ENCODE assay signal across 15 mouse cellular contexts in the genomic region with DNA sequence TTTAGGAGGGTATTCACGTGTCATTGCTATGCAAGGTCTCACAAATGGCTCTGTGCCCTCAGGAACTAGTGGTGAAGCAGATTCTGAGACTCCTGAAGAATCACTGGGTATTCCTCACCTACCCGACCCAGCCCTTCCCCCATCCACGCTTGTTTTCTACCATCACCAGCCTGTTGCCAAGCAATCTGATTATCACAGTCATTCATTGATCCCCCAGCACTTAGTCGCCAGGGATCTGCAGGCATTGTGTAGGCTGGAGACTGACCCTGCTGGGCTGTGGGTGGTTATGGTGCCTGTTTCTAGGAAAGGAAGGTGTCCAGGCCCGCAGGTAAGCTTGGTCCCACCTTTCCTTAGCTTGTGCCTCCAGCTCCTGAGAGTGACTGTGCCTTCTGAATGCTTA.
DNase-seq lines count a peak whose midpoint lies in the region; ATAC-seq and TF ChIP-seq lines count a peak whose summit lies in the region.
"Had no signal": no experiment of that assay in that cellular context is flagged by ENCODE, and none has a peak within 500 bp of the region (broad histone marks: within the 10 kb centered on the region; RNA-seq: fewer than 3 reads in every experiment).

No protein-coding gene starts in this region.

- TF ChIP-seq CTCF in brain, embryonic 14.5 days (IDR thresholded peaks at IDR 0.05; ENCODE audit: borderline replicate concordance, extremely low read depth, insufficient read depth, insufficient read length) = no peak
- no peak for TF ChIP-seq CTCF in hindbrain, postnatal 0 days (IDR thresholded peaks at IDR 0.05; ENCODE audit: low read depth)

- H3K27ac ChIP-seq in hindbrain, embryonic 12.5 days = no peak overlapping the region
- H3K27ac ChIP-seq in hindbrain, embryonic 16.5 days (ENCODE audit: low read depth, low read length) = no peak overlapping the region
- H3K27ac ChIP-seq in hindbrain, postnatal 0 days = no peak overlapping the region
- H3K27ac ChIP-seq in midbrain, embryonic 16.5 days (ENCODE audit: low read length) = peak overlapping the region; percentile 17; the same call in 1 of the 2 replicates
- H3K27ac ChIP-seq: kidney, postnatal 0 days; liver, embryonic 14.5 days had no signal

- no peak overlapping the region for H3K9ac ChIP-seq in hindbrain, embryonic 12.5 days
- H3K9ac ChIP-seq in hindbrain, embryonic 16.5 days (ENCODE audit: low read depth, low read length) = no peak overlapping the region
- no peak overlapping the region for H3K9ac ChIP-seq in hindbrain, postnatal 0 days (replicated peaks; ENCODE audit: low read length)
- H3K9ac ChIP-seq in midbrain, embryonic 16.5 days (ENCODE audit: low read depth, low read length) = 0 out of 2 replicates have a peak overlapping the region, but pooled peaks have one; percentile 34
- H3K9ac ChIP-seq: embryonic facial prominence, embryonic 15.5 days; forebrain, postnatal 0 days; liver, embryonic 14.5 days had no signal

- H3K4me2 ChIP-seq in hindbrain, embryonic 12.5 days (replicated peaks) = no peak overlapping the region
- no peak overlapping the region for H3K4me2 ChIP-seq in hindbrain, embryonic 16.5 days (ENCODE audit: low read length)
- H3K4me2 ChIP-seq in hindbrain, postnatal 0 days (ENCODE audit: low read depth, low read length) = no peak overlapping the region
- H3K4me2 ChIP-seq in midbrain, embryonic 16.5 days (ENCODE audit: low read length) = no peak overlapping the region
- H3K4me2 ChIP-seq: embryonic facial prominence, embryonic 15.5 days had no signal

- peaks cover 20% of the 10 kb centered on the region for H3K4me1 ChIP-seq in hindbrain, embryonic 12.5 days
- H3K4me1 ChIP-seq in hindbrain, embryonic 16.5 days (ENCODE audit: control insufficient read depth, insufficient read depth, low read depth, low read length) = peaks cover 17% of the 10 kb centered on the region
- peaks cover 6% of the 10 kb centered on the region for H3K4me1 ChIP-seq in hindbrain, postnatal 0 days (ENCODE audit: insufficient read depth, low read length)
- H3K4me1 ChIP-seq in midbrain, embryonic 16.5 days (ENCODE audit: control insufficient read depth, insufficient read depth, low read length) = peaks cover 17% of the 10 kb centered on the region

- H3K36me3 ChIP-seq in hindbrain, embryonic 12.5 days = no peaks in the 10 kb centered on the region
- no peaks in the 10 kb centered on the region for H3K36me3 ChIP-seq in hindbrain, embryonic 16.5 days (ENCODE audit: control insufficient read depth, insufficient read depth, low read length)
- no peaks in the 10 kb centered on the region for H3K36me3 ChIP-seq in hindbrain, postnatal 0 days (ENCODE audit: insufficient read depth, low read length)
- no peaks in the 10 kb centered on the region for H3K36me3 ChIP-seq in midbrain, embryonic 16.5 days (ENCODE audit: control insufficient read depth, insufficient read depth, low read length)
- H3K36me3 ChIP-seq: embryonic facial prominence, embryonic 15.5 days had no signal

- DNase-seq in brain, embryonic 14.5 days (ENCODE audit: low read depth) = peak; percentile 40
- DNase-seq in hindbrain, postnatal 0 days (ENCODE audit: low spot score) = no peak
- no peak for DNase-seq in thymus, adult 18-20 months
- DNase-seq in thymus, postnatal 0 days (ENCODE audit: low spot score) = no peak
- DNase-seq: adrenal gland, postnatal 25 days; cerebellum, postnatal 25 days; forebrain, postnatal 0 days; gastrocnemius, postnatal 25 days had no signal

- H3K4me3 ChIP-seq in hindbrain, embryonic 12.5 days = no peak overlapping the region
- no peak overlapping the region for H3K4me3 ChIP-seq in hindbrain, embryonic 16.5 days (ENCODE audit: low read length)
- H3K4me3 ChIP-seq in hindbrain, postnatal 0 days (ENCODE audit: low read length) = no peak overlapping the region
- no peak overlapping the region for H3K4me3 ChIP-seq in midbrain, embryonic 16.5 days (ENCODE audit: low read depth, low read length)
- H3K4me3 ChIP-seq: embryonic facial prominence, embryonic 15.5 days; myocyte had no signal

- no peaks in the 10 kb centered on the region for H3K27me3 ChIP-seq in hindbrain, embryonic 12.5 days
- no peaks in the 10 kb centered on the region for H3K27me3 ChIP-seq in hindbrain, embryonic 16.5 days (replicated peaks; ENCODE audit: control insufficient read depth, insufficient read depth, low read length)
- no peaks in the 10 kb centered on the region for H3K27me3 ChIP-seq in hindbrain, postnatal 0 days (ENCODE audit: insufficient read depth, low read length)
- no peaks in the 10 kb centered on the region for H3K27me3 ChIP-seq in midbrain, embryonic 16.5 days (ENCODE audit: control insufficient read depth, insufficient read depth, low read depth, low read length)
- H3K27me3 ChIP-seq: embryonic facial prominence, embryonic 15.5 days had no signal

- TF ChIP-seq POLR2A in brain, embryonic 14.5 days (IDR thresholded peaks at IDR 0.05; ENCODE audit: borderline replicate concordance, extremely low read depth, insufficient read depth, insufficient read length, poor library complexity, severe bottlenecking) = no peak

- peak; percentile 37; the same call in 1 of the 2 replicates for ATAC-seq in hindbrain, embryonic 12.5 days (ENCODE audit: low FRiP score)
- ATAC-seq in hindbrain, embryonic 16.5 days = no peak
- 0 out of 2 replicates have a peak, but pooled peaks have one; percentile 16 for ATAC-seq in hindbrain, postnatal 0 days
- no peak for ATAC-seq in midbrain, embryonic 16.5 days
- ATAC-seq: forebrain, postnatal 0 days had no signal

- 43% methylated on average over 5 of the region's 5 CpGs for WGBS in hindbrain, embryonic 12.5 days
- WGBS in hindbrain, embryonic 16.5 days = 25% methylated on average over 5 of the region's 5 CpGs
- WGBS in hindbrain, postnatal 0 days = 26% methylated on average over 5 of the region's 5 CpGs
- 20% methylated on average over 5 of the region's 5 CpGs for WGBS in midbrain, embryonic 16.5 days

- H3K9me3 ChIP-seq in hindbrain, embryonic 12.5 days (replicated peaks) = no peaks in the 10 kb centered on the region
- no peaks in the 10 kb centered on the region for H3K9me3 ChIP-seq in hindbrain, embryonic 16.5 days (ENCODE audit: control insufficient read depth, low read length)
- no peaks in the 10 kb centered on the region for H3K9me3 ChIP-seq in hindbrain, postnatal 0 days (ENCODE audit: low read length)
- H3K9me3 ChIP-seq in midbrain, embryonic 16.5 days (replicated peaks; ENCODE audit: control insufficient read depth, low read length, poor library complexity, severe bottlenecking) = no peaks in the 10 kb centered on the region
- H3K9me3 ChIP-seq: embryonic facial prominence, embryonic 15.5 days had no signal

Comparison
In these comparisons a context has a peak if more than half of its experiments do, and no peak if none do; other contexts are left out.
1. ATAC-seq: peak in hindbrain, embryonic 12.5 days (single experiment) and hindbrain, postnatal 0 days (single experiment); none in hindbrain, embryonic 16.5 days (single experiment) and midbrain, embryonic 16.5 days (single experiment).